Mouse (Mus musculus): Measurements from ENCODE around the gene Smg7. TPM values are rescaled to one million over a fixed set of nuclear protein-coding genes. Genes with fewer than 3 reads are reported as not detected.

Gene Smg7
- polyA plus RNA-seq, 1 experiment from 2014 or later, result 37.2 TPM

GRCm38 (mm10) chr1:152796683-152797263, 105.7 kb downstream of the Smg7 start:
- no peak for ATAC-seq (replicated peaks)
- Histone ChIP-seq H3K9me3 (no peaks in the 10 kb centered on the region), H3K4me1 (peaks cover 5% of the 10 kb centered on the region), H3K4me2 (no peak overlapping the region), H3K27me3 (replicated peaks) (no peaks in the 10 kb centered on the region), H3K36me3 (replicated peaks) (no peaks in the 10 kb centered on the region), H3K4me3 (no peak overlapping the region), H3K27ac (no peak overlapping the region), H3K9ac (no peak overlapping the region)
- 84% methylated on average over 8 of the region's 8 CpGs for WGBS

- no peaks in the 10 kb centered on the region for H3K36me3 ChIP-seq (replicated peaks)
- no peaks in the 10 kb centered on the region for H3K9me3 ChIP-seq
- no peak for ATAC-seq (replicated peaks)
- H3K27me3 ChIP-seq (replicated peaks), result no peaks in the 10 kb centered on the region
- no peak overlapping the region for H3K27ac ChIP-seq
- H3K4me2 ChIP-seq, result no peak overlapping the region
- H3K9ac ChIP-seq, result no peak overlapping the region
- WGBS, result 72% methylated on average over 8 of the region's 8 CpGs
- peaks cover 5% of the 10 kb centered on the region for H3K4me1 ChIP-seq
- no peak overlapping the region for H3K4me3 ChIP-seq
Measured at GRCm38 (mm10) chr1:152795688-152796255, 106.7 kb downstream of the Smg7 start.

- Histone ChIP-seq H3K36me3 (replicated peaks) (no peaks in the 10 kb centered on the region), H3K9me3 (no peaks in the 10 kb centered on the region), H3K27me3 (replicated peaks) (no peaks in the 10 kb centered on the region), H3K4me3 (no peak overlapping the region), H3K27ac (no peak overlapping the region), H3K4me1 (no peaks in the 10 kb centered on the region), H3K4me2 (no peak overlapping the region), H3K9ac (no peak overlapping the region)
- WGBS, result 31% methylated on average over 6 of the region's 6 CpGs
- no peak for ATAC-seq (replicated peaks)
Measured at GRCm38 (mm10) chr1:152793495-152794130, 108.8 kb downstream of the Smg7 start.

GRCm38 (mm10) chr1:152792736-152793494, 109.5 kb downstream of the Smg7 start:
- Histone ChIP-seq H3K9me3 (no peaks in the 10 kb centered on the region), H3K27me3 (replicated peaks) (no peaks in the 10 kb centered on the region), H3K27ac (no peak overlapping the region), H3K4me3 (no peak overlapping the region), H3K9ac (no peak overlapping the region), H3K4me2 (no peak overlapping the region; the same call in 1 of the 2 replicates), H3K4me1 (no peaks in the 10 kb centered on the region), H3K36me3 (replicated peaks) (no peaks in the 10 kb centered on the region)
- no peak for ATAC-seq (replicated peaks)
- WGBS, result 19% methylated on average over 12 of the region's 12 CpGs

GRCm38 (mm10) chr1:152791269-152791668, 111.2 kb downstream of the Smg7 start:
- WGBS, result 30% methylated on average over 4 of the region's 4 CpGs
- no peak for ATAC-seq (replicated peaks)
- H3K4me2 ChIP-seq, result no peak overlapping the region

GRCm38 (mm10) chr1:152790821-152791220, 111.6 kb downstream of the Smg7 start:
- Histone ChIP-seq H3K27me3 (replicated peaks) (no peaks in the 10 kb centered on the region), H3K4me3 (no peak overlapping the region), H3K36me3 (replicated peaks) (no peaks in the 10 kb centered on the region), H3K4me1 (no peaks in the 10 kb centered on the region), H3K9me3 (no peaks in the 10 kb centered on the region), H3K9ac (no peak overlapping the region), H3K4me2 (no peak overlapping the region), H3K27ac (no peak overlapping the region)
- no peak for ATAC-seq (replicated peaks)
- 28% methylated on average over 6 of the region's 6 CpGs for WGBS

More at GRCm38 (mm10) chr1:152791269-152791668, 111.2 kb downstream of the Smg7 start:
- H3K9ac ChIP-seq, result no peak overlapping the region
- no peaks in the 10 kb centered on the region for H3K4me1 ChIP-seq
- H3K27ac ChIP-seq, result no peak overlapping the region
- H3K4me3 ChIP-seq, result no peak overlapping the region
- H3K36me3 ChIP-seq (replicated peaks), result no peaks in the 10 kb centered on the region
- no peaks in the 10 kb centered on the region for H3K9me3 ChIP-seq
- no peaks in the 10 kb centered on the region for H3K27me3 ChIP-seq (replicated peaks)

GRCm38 (mm10) chr1:152790254-152790653, 112.2 kb downstream of the Smg7 start:
- no peaks in the 10 kb centered on the region for H3K4me1 ChIP-seq
- H3K9me3 ChIP-seq, result no peaks in the 10 kb centered on the region
- H3K9ac ChIP-seq, result no peak overlapping the region
- no peak overlapping the region for H3K4me3 ChIP-seq
- WGBS, result 30% methylated on average over 12 of the region's 12 CpGs
- no peaks in the 10 kb centered on the region for H3K36me3 ChIP-seq (replicated peaks)
- no peak overlapping the region for H3K4me2 ChIP-seq
- H3K27me3 ChIP-seq (replicated peaks), result no peaks in the 10 kb centered on the region
- H3K27ac ChIP-seq, result no peak overlapping the region
- ATAC-seq (replicated peaks), result no peak

- Histone ChIP-seq H3K36me3 (replicated peaks) (no peaks in the 10 kb centered on the region), H3K27me3 (replicated peaks) (no peaks in the 10 kb centered on the region), H3K9ac (no peak overlapping the region), H3K4me2 (no peak overlapping the region), H3K9me3 (no peaks in the 10 kb centered on the region), H3K4me1 (no peaks in the 10 kb centered on the region), H3K4me3 (no peak overlapping the region), H3K27ac (no peak overlapping the region)
- WGBS, result 27% methylated on average over 4 of the region's 4 CpGs
- no peak for ATAC-seq (replicated peaks)
Measured at GRCm38 (mm10) chr1:152788121-152788660, 114.3 kb downstream of the Smg7 start.

Other genes starting within 250 kb of the Smg7 start
- 0.24 TPM in 1 of 2 replicates, not detected in the other for gene Apobec4, start 152.1 kb downstream of the Smg7 start, polyA plus RNA-seq (2015; fragmentation: Nextera tagmentation; extraction: Ambion mirVana)
- 14.9 and 15.7 TPM in 2 replicates for gene Rgl1, start 136.3 kb downstream of the Smg7 start, polyA plus RNA-seq (2015; fragmentation: Nextera tagmentation; extraction: Ambion mirVana)
- 333 and 344 TPM in 2 replicates for gene Arpc5, start 136.1 kb downstream of the Smg7 start, polyA plus RNA-seq (2015; fragmentation: Nextera tagmentation; extraction: Ambion mirVana)
- gene Ncf2, start 102.5 kb downstream of the Smg7 start, polyA plus RNA-seq (2015; fragmentation: Nextera tagmentation; extraction: Ambion mirVana), result 2.2 and 2.6 TPM in 2 replicates
- 95.1 and 98.5 TPM in 2 replicates for gene Nmnat2, start 52.3 kb upstream of the Smg7 start, polyA plus RNA-seq (2015; fragmentation: Nextera tagmentation; extraction: Ambion mirVana)

Measured in midbrain, embryonic 15.5 days (tissue).